26 mouse cellular contexts compared by ENCODE assay signal in genomic region chr19:10323860-10324259, GRCm38 (mm10). TPM values are rescaled to one million over a fixed set of nuclear protein-coding genes. Genes with fewer than 3 reads are reported as not detected.
DNase-seq lines count a peak whose midpoint lies in the region; ATAC-seq lines count a peak whose summit lies in the region.
"Had no signal": no experiment of that assay in that cellular context is flagged by ENCODE, and none has a peak within 500 bp of the region (broad histone marks: within the 10 kb centered on the region; RNA-seq: fewer than 3 reads in every experiment).

No protein-coding gene starts in this region.

- no peak overlapping the region for H3K4me2 ChIP-seq in hindbrain, embryonic 16.5 days (ENCODE audit: low read length)
- no peak overlapping the region for H3K4me2 ChIP-seq in hindbrain, embryonic 12.5 days (replicated peaks)
- no peak overlapping the region for H3K4me2 ChIP-seq in midbrain, embryonic 15.5 days
- H3K4me2 ChIP-seq in intestine, embryonic 15.5 days (replicated peaks), result no peak overlapping the region
- no peak overlapping the region for H3K4me2 ChIP-seq in neural tube, embryonic 15.5 days
- H3K4me2 ChIP-seq: embryonic facial prominence, embryonic 13.5 days; forebrain, embryonic 12.5 days; forebrain, embryonic 15.5 days; heart, embryonic 13.5 days; hindbrain, embryonic 15.5 days had no signal

- no peaks in the 10 kb centered on the region for H3K36me3 ChIP-seq in hindbrain, embryonic 16.5 days (ENCODE audit: control insufficient read depth, insufficient read depth, low read length)
- H3K36me3 ChIP-seq in hindbrain, embryonic 12.5 days, result no peaks in the 10 kb centered on the region
- no peaks in the 10 kb centered on the region for H3K36me3 ChIP-seq in midbrain, embryonic 15.5 days (replicated peaks)
- H3K36me3 ChIP-seq in midbrain, embryonic 10.5 days, result no peaks in the 10 kb centered on the region
- H3K36me3 ChIP-seq in intestine, embryonic 15.5 days, result no peaks in the 10 kb centered on the region
- no peaks in the 10 kb centered on the region for H3K36me3 ChIP-seq in neural tube, embryonic 15.5 days
- H3K36me3 ChIP-seq: embryonic facial prominence, embryonic 10.5 days; embryonic facial prominence, embryonic 13.5 days; forebrain, embryonic 12.5 days; forebrain, embryonic 15.5 days; G1E; heart, embryonic 10.5 days; heart, embryonic 13.5 days; hindbrain, embryonic 15.5 days had no signal

- no peaks in the 10 kb centered on the region for H3K9me3 ChIP-seq in hindbrain, embryonic 16.5 days (ENCODE audit: control insufficient read depth, low read length)
- no peaks in the 10 kb centered on the region for H3K9me3 ChIP-seq in hindbrain, embryonic 12.5 days (replicated peaks)
- no peaks in the 10 kb centered on the region for H3K9me3 ChIP-seq in midbrain, embryonic 15.5 days
- H3K9me3 ChIP-seq in midbrain, embryonic 10.5 days (replicated peaks), result no peaks in the 10 kb centered on the region
- H3K9me3 ChIP-seq in intestine, embryonic 15.5 days, result no peaks in the 10 kb centered on the region
- H3K9me3 ChIP-seq in neural tube, embryonic 15.5 days (replicated peaks), result no peaks in the 10 kb centered on the region
- H3K9me3 ChIP-seq: embryonic facial prominence, embryonic 10.5 days; embryonic facial prominence, embryonic 13.5 days; forebrain, embryonic 12.5 days; forebrain, embryonic 15.5 days; G1E; heart, embryonic 10.5 days; heart, embryonic 13.5 days; hindbrain, embryonic 15.5 days had no signal

- no peak overlapping the region for H3K4me3 ChIP-seq in hindbrain, embryonic 16.5 days (ENCODE audit: low read length)
- H3K4me3 ChIP-seq in hindbrain, embryonic 12.5 days, result no peak overlapping the region
- no peak overlapping the region for H3K4me3 ChIP-seq in midbrain, embryonic 15.5 days
- no peak overlapping the region for H3K4me3 ChIP-seq in midbrain, embryonic 10.5 days
- no peak overlapping the region for H3K4me3 ChIP-seq in intestine, embryonic 15.5 days (replicated peaks)
- H3K4me3 ChIP-seq in neural tube, embryonic 15.5 days (replicated peaks), result no peak overlapping the region
- H3K4me3 ChIP-seq: embryonic facial prominence, embryonic 10.5 days; embryonic facial prominence, embryonic 13.5 days; erythroblast, embryonic 14.5 days; forebrain, embryonic 12.5 days; forebrain, embryonic 15.5 days; heart, adult 2 months; heart, embryonic 10.5 days; heart, embryonic 13.5 days; hindbrain, embryonic 15.5 days had no signal

- H3K4me1 ChIP-seq in hindbrain, embryonic 16.5 days (ENCODE audit: control insufficient read depth, insufficient read depth, low read depth, low read length), result peaks cover 5% of the 10 kb centered on the region
- H3K4me1 ChIP-seq in hindbrain, embryonic 12.5 days, result 0 out of 2 replicates have a peak, but pooled peaks cover 4% of the 10 kb centered on the region
- peaks cover 8% of the 10 kb centered on the region for H3K4me1 ChIP-seq in midbrain, embryonic 15.5 days
- peaks cover 8% of the 10 kb centered on the region for H3K4me1 ChIP-seq in midbrain, embryonic 10.5 days
- 0 out of 2 replicates have a peak, but pooled peaks cover 16% of the 10 kb centered on the region for H3K4me1 ChIP-seq in intestine, embryonic 15.5 days (replicated peaks)
- H3K4me1 ChIP-seq in neural tube, embryonic 15.5 days, result peaks cover 7% of the 10 kb centered on the region
- H3K4me1 ChIP-seq: embryonic facial prominence, embryonic 13.5 days; heart, embryonic 10.5 days had no signal

- peak; percentile 43 for ATAC-seq in hindbrain, embryonic 16.5 days
- ATAC-seq in hindbrain, embryonic 12.5 days (ENCODE audit: low FRiP score), result no peak
- ATAC-seq in midbrain, embryonic 15.5 days (replicated peaks), result peak; percentile 33
- peak; percentile 76 for ATAC-seq in intestine, embryonic 15.5 days
- peak; percentile 17; the same call in 1 of the 2 replicates for ATAC-seq in neural tube, embryonic 15.5 days (ENCODE audit: low FRiP score)
- no peak for ATAC-seq in cerebellum, adult (ENCODE audit: insufficient number of reproducible peaks, low FRiP score, low TSS enrichment)
- ATAC-seq: forebrain, embryonic 15.5 days; inflammation-experienced regulatory T-cells, adult 6 months; Patski had no signal

- 69% methylated on average over 5 of the region's 5 CpGs for WGBS in hindbrain, embryonic 16.5 days
- WGBS in hindbrain, embryonic 12.5 days, result 85% methylated on average over 5 of the region's 5 CpGs
- 77% methylated on average over 5 of the region's 5 CpGs for WGBS in midbrain, embryonic 15.5 days
- WGBS in midbrain, embryonic 10.5 days, result 81% methylated on average over 5 of the region's 5 CpGs
- 56% methylated on average over 5 of the region's 5 CpGs for WGBS in intestine, embryonic 15.5 days
- 56% methylated on average over 5 of the region's 5 CpGs for WGBS in neural tube, embryonic 15.5 days

- DNase-seq in midbrain, embryonic 10.5 days (ENCODE audit: low spot score), result no peak
- no peak for DNase-seq in left cerebral cortex, adult 11 months (ENCODE audit: low spot score)
- DNase-seq: B cell, adult 2 months; cerebellum, adult 11-12 months; cerebellum, adult 8-10 months; cerebellum, postnatal 36 days; embryo, embryonic 11 days; gastrocnemius, postnatal 36 days; heart, adult 2 months had no signal

- H3K27me3 ChIP-seq in hindbrain, embryonic 16.5 days (replicated peaks; ENCODE audit: control insufficient read depth, insufficient read depth, low read length), result no peaks in the 10 kb centered on the region
- no peaks in the 10 kb centered on the region; the same call in 1 of the 2 replicates for H3K27me3 ChIP-seq in hindbrain, embryonic 12.5 days
- H3K27me3 ChIP-seq in midbrain, embryonic 15.5 days (replicated peaks), result peaks cover 5% of the 10 kb centered on the region; the same call in 1 of the 2 replicates
- no peaks in the 10 kb centered on the region for H3K27me3 ChIP-seq in midbrain, embryonic 10.5 days (ENCODE audit: low read depth, poor library complexity, severe bottlenecking)
- no peaks in the 10 kb centered on the region for H3K27me3 ChIP-seq in intestine, embryonic 15.5 days (replicated peaks)
- H3K27me3 ChIP-seq in neural tube, embryonic 15.5 days (replicated peaks), result no peaks in the 10 kb centered on the region
- H3K27me3 ChIP-seq: embryonic facial prominence, embryonic 13.5 days; forebrain, embryonic 15.5 days; hindbrain, embryonic 15.5 days had no signal

- H3K9ac ChIP-seq in hindbrain, embryonic 16.5 days (ENCODE audit: low read depth, low read length), result no peak overlapping the region
- no peak overlapping the region for H3K9ac ChIP-seq in hindbrain, embryonic 12.5 days
- no peak overlapping the region for H3K9ac ChIP-seq in midbrain, embryonic 15.5 days
- H3K9ac ChIP-seq in intestine, embryonic 15.5 days, result no peak overlapping the region
- no peak overlapping the region for H3K9ac ChIP-seq in neural tube, embryonic 15.5 days (replicated peaks)
- H3K9ac ChIP-seq: embryonic facial prominence, embryonic 13.5 days; forebrain, embryonic 12.5 days; forebrain, embryonic 15.5 days; heart, embryonic 13.5 days; hindbrain, embryonic 15.5 days had no signal

- no peak overlapping the region for H3K27ac ChIP-seq in hindbrain, embryonic 16.5 days (ENCODE audit: low read depth, low read length)
- H3K27ac ChIP-seq in hindbrain, embryonic 12.5 days, result no peak overlapping the region
- H3K27ac ChIP-seq in midbrain, embryonic 15.5 days, result no peak overlapping the region
- no peak overlapping the region for H3K27ac ChIP-seq in midbrain, embryonic 10.5 days (replicated peaks)
- no peak overlapping the region for H3K27ac ChIP-seq in intestine, embryonic 15.5 days
- peak overlapping the region; percentile 54; the same call in 1 of the 2 replicates for H3K27ac ChIP-seq in neural tube, embryonic 15.5 days (replicated peaks)
- H3K27ac ChIP-seq: embryonic facial prominence, embryonic 10.5 days; embryonic facial prominence, embryonic 13.5 days; forebrain, embryonic 12.5 days; forebrain, embryonic 15.5 days; heart, adult 2 months; heart, embryonic 10.5 days; heart, embryonic 13.5 days; hindbrain, embryonic 15.5 days had no signal

RNA-seq across cellular contexts. Expression of gene Dagla, which starts 19.2 kb away (rescaled TPM):
- 11.5 and 14.3 TPM in 2 replicates for polyA plus RNA-seq in hindbrain, embryonic 16.5 days (2015; fragmentation: Nextera tagmentation; extraction: Ambion mirVana)
- polyA plus RNA-seq in hindbrain, embryonic 12.5 days (2016; fragmentation: Nextera tagmentation; extraction: Ambion mirVana), result 4.9 and 5.1 TPM in 2 replicates
- polyA plus RNA-seq in midbrain, embryonic 15.5 days (2015; fragmentation: Nextera tagmentation; extraction: Ambion mirVana), result 12.7 and 13.4 TPM in 2 replicates
- polyA plus RNA-seq in midbrain, embryonic 10.5 days (2016; fragmentation: Nextera tagmentation; extraction: Ambion mirVana), result 1.8 and 2.7 TPM in 2 replicates
- polyA plus RNA-seq in intestine, embryonic 15.5 days (2015; fragmentation: Nextera tagmentation; extraction: Ambion mirVana), result 3.5 and 3.6 TPM in 2 replicates
- 11.2 and 12.2 TPM in 2 replicates for polyA plus RNA-seq in neural tube, embryonic 15.5 days (2015; fragmentation: Nextera tagmentation; extraction: Ambion mirVana)
- polyA plus RNA-seq: G1E had no signal

Comparison
In these comparisons a context has a peak if more than half of its experiments do, and no peak if none do; other contexts are left out.
1. ATAC-seq: peak in hindbrain, embryonic 16.5 days (single experiment), midbrain, embryonic 15.5 days (single experiment), intestine, embryonic 15.5 days (single experiment) and neural tube, embryonic 15.5 days (single experiment); none in hindbrain, embryonic 12.5 days (single experiment) and cerebellum, adult (single experiment).